Mouse (Mus musculus): ENCODE data around the gene Llgl2. TPM values are rescaled to one million over a fixed set of nuclear protein-coding genes. Genes with fewer than 3 reads are reported as not detected.
A peak's percentile ranks its signal among the peaks of the same experiment; 100 is the strongest.

Llgl2 gene
- polyA plus RNA-seq, 1 experiment from 2014 or later = 66.0 TPM

GRCm38 (mm10) chr11:115779038-115779571 is 44.7 kb upstream of the Llgl2 start:
- Histone ChIP-seq H3K27ac (ENCODE audit: low read length) (peak overlapping the region; percentile 90), H3K9me3 (ENCODE audit: low read length) (no peaks in the 10 kb centered on the region), H3K4me3 (ENCODE audit: low read depth, low read length) (no peak overlapping the region), H3K4me2 (replicated peaks; ENCODE audit: low read depth, low read length) (peak overlapping the region; percentile 21; the same call in 1 of the 2 replicates), H3K9ac (replicated peaks; ENCODE audit: low read depth) (no peak overlapping the region), H3K36me3 (ENCODE audit: insufficient read depth, low read length) (no peaks in the 10 kb centered on the region), H3K4me1 (ENCODE audit: insufficient read depth, low read depth, low read length) (peaks cover 20% of the 10 kb centered on the region), H3K27me3 (replicated peaks; ENCODE audit: insufficient read depth, low read length) (no peaks in the 10 kb centered on the region)
- peak; percentile 98 for ATAC-seq
- WGBS = 3% methylated on average over 9 of the region's 9 CpGs
- peak; percentile 97 for DNase-seq (ENCODE audit: low spot score)
- TF ChIP-seq EP300 (IDR thresholded peaks at IDR 0.05) (peak; percentile 86), CTCF (IDR thresholded peaks at IDR 0.05) (no peak)

- peaks cover 20% of the 10 kb centered on the region for H3K4me1 ChIP-seq (ENCODE audit: insufficient read depth, low read depth, low read length)
- no peak for TF ChIP-seq CTCF (IDR thresholded peaks at IDR 0.05)
- no peak for TF ChIP-seq EP300 (IDR thresholded peaks at IDR 0.05)
- no peak overlapping the region for H3K4me3 ChIP-seq (ENCODE audit: low read depth, low read length)
- DNase-seq (ENCODE audit: low spot score) (peak; percentile 6), ATAC-seq (no peak)
- no peaks in the 10 kb centered on the region for H3K27me3 ChIP-seq (replicated peaks; ENCODE audit: insufficient read depth, low read length)
- no peaks in the 10 kb centered on the region for H3K36me3 ChIP-seq (ENCODE audit: insufficient read depth, low read length)
- H3K9me3 ChIP-seq (ENCODE audit: low read length) = no peaks in the 10 kb centered on the region
- no peak overlapping the region for H3K9ac ChIP-seq (replicated peaks; ENCODE audit: low read depth)
- 44% methylated on average over 20 of the region's 20 CpGs for WGBS
- H3K27ac ChIP-seq (ENCODE audit: low read length) = peak overlapping the region; percentile 90; the same call in 1 of the 2 replicates
- H3K4me2 ChIP-seq (replicated peaks; ENCODE audit: low read depth, low read length) = no peak overlapping the region
Observed at GRCm38 (mm10) chr11:115780141-115781070, 43.4 kb upstream of the Llgl2 start.

GRCm38 (mm10) chr11:115786473-115786872 is 37.4 kb upstream of the Llgl2 start:
- no peaks in the 10 kb centered on the region for H3K9me3 ChIP-seq (ENCODE audit: low read length)
- no peak overlapping the region for H3K4me3 ChIP-seq (ENCODE audit: low read depth, low read length)
- WGBS = 70% methylated on average over 6 of the region's 6 CpGs
- H3K27ac ChIP-seq (ENCODE audit: low read length) = no peak overlapping the region
- no peaks in the 10 kb centered on the region for H3K27me3 ChIP-seq (replicated peaks; ENCODE audit: insufficient read depth, low read length)
- no peaks in the 10 kb centered on the region for H3K4me1 ChIP-seq (ENCODE audit: insufficient read depth, low read depth, low read length)
- H3K36me3 ChIP-seq (ENCODE audit: insufficient read depth, low read length) = peaks cover 15% of the 10 kb centered on the region; the same call in 1 of the 2 replicates
- peak; percentile 21 for TF ChIP-seq CTCF (IDR thresholded peaks at IDR 0.05)
- TF ChIP-seq EP300 (IDR thresholded peaks at IDR 0.05) = no peak
- DNase-seq (ENCODE audit: low spot score) = no peak
- H3K4me2 ChIP-seq (replicated peaks; ENCODE audit: low read depth, low read length) = no peak overlapping the region
- no peak overlapping the region for H3K9ac ChIP-seq (replicated peaks; ENCODE audit: low read depth)
- no peak; the same call in 1 of the 2 replicates for ATAC-seq

GRCm38 (mm10) chr11:115789787-115790186 is 34.1 kb upstream of the Llgl2 start:
- Histone ChIP-seq H3K4me2 (replicated peaks; ENCODE audit: low read depth, low read length) (no peak overlapping the region), H3K9ac (replicated peaks; ENCODE audit: low read depth) (no peak overlapping the region), H3K9me3 (ENCODE audit: low read length) (no peaks in the 10 kb centered on the region), H3K27me3 (replicated peaks; ENCODE audit: insufficient read depth, low read length) (no peaks in the 10 kb centered on the region), H3K27ac (ENCODE audit: low read length) (no peak overlapping the region), H3K4me3 (ENCODE audit: low read depth, low read length) (no peak overlapping the region), H3K4me1 (ENCODE audit: insufficient read depth, low read depth, low read length) (no peaks in the 10 kb centered on the region), H3K36me3 (ENCODE audit: insufficient read depth, low read length) (peaks cover 40% of the 10 kb centered on the region; the same call in 1 of the 2 replicates)
- 95% methylated on average over 7 of the region's 7 CpGs for WGBS
- ATAC-seq (no peak), DNase-seq (ENCODE audit: low spot score) (no peak)
- TF ChIP-seq CTCF (IDR thresholded peaks at IDR 0.05) (no peak), EP300 (IDR thresholded peaks at IDR 0.05) (no peak)

GRCm38 (mm10) chr11:115791919-115792318 is 31.9 kb upstream of the Llgl2 start:
- no peak overlapping the region for H3K4me2 ChIP-seq (replicated peaks; ENCODE audit: low read depth, low read length)
- no peak overlapping the region for H3K27ac ChIP-seq (ENCODE audit: low read length)
- H3K9ac ChIP-seq (replicated peaks; ENCODE audit: low read depth) = no peak overlapping the region
- no peak overlapping the region for H3K4me3 ChIP-seq (ENCODE audit: low read depth, low read length)
- TF ChIP-seq CTCF (IDR thresholded peaks at IDR 0.05) (no peak), EP300 (IDR thresholded peaks at IDR 0.05) (no peak)
- no peaks in the 10 kb centered on the region for H3K4me1 ChIP-seq (ENCODE audit: insufficient read depth, low read depth, low read length)
- ATAC-seq (no peak), DNase-seq (ENCODE audit: low spot score) (no peak)
- no peaks in the 10 kb centered on the region for H3K9me3 ChIP-seq (ENCODE audit: low read length)
- 89% methylated on average over 16 of the region's 16 CpGs for WGBS
- H3K27me3 ChIP-seq (replicated peaks; ENCODE audit: insufficient read depth, low read length) = no peaks in the 10 kb centered on the region
- H3K36me3 ChIP-seq (ENCODE audit: insufficient read depth, low read length) = peaks cover 53% of the 10 kb centered on the region; the same call in 1 of the 2 replicates

GRCm38 (mm10) chr11:115792353-115792752 is 31.5 kb upstream of the Llgl2 start:
- H3K27me3 ChIP-seq (replicated peaks; ENCODE audit: insufficient read depth, low read length) = no peaks in the 10 kb centered on the region
- DNase-seq (ENCODE audit: low spot score) (no peak), ATAC-seq (no peak)
- H3K4me1 ChIP-seq (ENCODE audit: insufficient read depth, low read depth, low read length) = no peaks in the 10 kb centered on the region
- TF ChIP-seq EP300 (IDR thresholded peaks at IDR 0.05) = no peak
- no peak for TF ChIP-seq CTCF (IDR thresholded peaks at IDR 0.05)
- no peak overlapping the region for H3K4me2 ChIP-seq (replicated peaks; ENCODE audit: low read depth, low read length)
- no peak overlapping the region for H3K27ac ChIP-seq (ENCODE audit: low read length)
- no peaks in the 10 kb centered on the region for H3K9me3 ChIP-seq (ENCODE audit: low read length)
- H3K4me3 ChIP-seq (ENCODE audit: low read depth, low read length) = no peak overlapping the region
- 83% methylated on average over 14 of the region's 14 CpGs for WGBS
- H3K9ac ChIP-seq (replicated peaks; ENCODE audit: low read depth) = no peak overlapping the region
- peaks cover 54% of the 10 kb centered on the region for H3K36me3 ChIP-seq (ENCODE audit: insufficient read depth, low read length)
